Mouse (Mus musculus) retina, adult 2 months (tissue): ENCODE results near the gene Olfr959.

Experiments
- DNase-seq: peaks from one replicate; pipeline ENCODE4 v3.0.0-alpha.2; 2012; ENCODE audit warnings: low read depth, low spot score

Olfr959 gene

DNA sequence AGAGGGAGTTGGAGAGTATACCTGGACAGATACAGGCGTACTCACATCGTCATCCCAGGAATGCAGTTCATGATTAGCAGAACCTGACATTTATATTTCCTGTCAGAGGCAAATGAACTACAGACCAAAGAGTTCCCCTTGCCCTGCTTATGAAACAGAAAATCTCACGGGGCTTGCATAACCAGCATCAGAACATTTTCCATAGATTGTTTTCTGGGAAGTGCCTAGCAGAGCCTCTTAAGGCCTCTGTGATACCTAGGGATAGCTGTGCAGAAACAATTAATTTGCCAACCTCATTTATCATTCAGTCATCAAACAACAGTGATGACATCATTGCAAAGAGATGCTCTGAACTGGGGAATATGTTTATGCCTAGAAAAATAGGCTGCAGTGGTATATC lies at the start of gene Olfr959:
Gene Olfr959 (minus strand): TSS at position 101 of the 400 bp plus-strand sequence.
- no peak for DNase-seq

DNA sequence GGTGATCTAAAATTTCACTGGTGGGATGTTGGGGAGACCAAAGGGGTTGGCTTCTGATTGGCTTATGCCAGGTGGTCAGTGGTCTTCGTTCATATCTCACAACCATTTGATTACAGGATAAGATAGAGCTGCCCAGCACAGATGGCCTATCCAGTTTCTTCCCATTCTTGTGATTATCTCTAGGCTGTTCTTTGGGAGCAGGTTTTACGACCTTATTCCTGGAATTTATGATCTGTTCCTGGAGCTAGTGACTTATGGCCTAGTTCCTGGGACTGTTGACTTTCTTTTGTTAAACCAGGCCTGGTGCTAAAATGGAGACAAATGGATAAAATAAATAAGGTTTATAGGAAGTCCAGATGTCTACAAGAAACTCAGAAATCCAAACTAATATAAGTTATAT lies 49.3 kb upstream of the Olfr959 start:
- DNase-seq, result no peak

DNA sequence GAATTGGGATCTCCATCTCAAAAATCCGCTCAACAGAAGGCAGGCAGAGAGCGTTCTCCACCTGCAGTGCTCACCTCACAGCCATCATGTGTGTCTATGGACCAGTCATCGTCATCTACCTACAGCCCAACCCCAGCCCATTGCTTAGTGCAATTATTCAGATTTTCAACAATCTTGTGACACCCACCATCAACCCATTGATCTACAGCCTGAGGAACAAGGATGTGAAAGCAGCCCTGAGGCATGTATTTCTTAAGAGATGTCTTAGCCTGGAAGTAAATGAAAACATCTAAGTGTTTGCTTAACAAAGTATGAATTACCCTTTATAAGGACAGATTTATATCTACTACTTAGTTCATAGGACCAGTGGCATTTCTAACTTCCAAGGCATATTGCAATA lies 48.4 kb upstream of the Olfr959 start:
- no peak for DNase-seq

DNA sequence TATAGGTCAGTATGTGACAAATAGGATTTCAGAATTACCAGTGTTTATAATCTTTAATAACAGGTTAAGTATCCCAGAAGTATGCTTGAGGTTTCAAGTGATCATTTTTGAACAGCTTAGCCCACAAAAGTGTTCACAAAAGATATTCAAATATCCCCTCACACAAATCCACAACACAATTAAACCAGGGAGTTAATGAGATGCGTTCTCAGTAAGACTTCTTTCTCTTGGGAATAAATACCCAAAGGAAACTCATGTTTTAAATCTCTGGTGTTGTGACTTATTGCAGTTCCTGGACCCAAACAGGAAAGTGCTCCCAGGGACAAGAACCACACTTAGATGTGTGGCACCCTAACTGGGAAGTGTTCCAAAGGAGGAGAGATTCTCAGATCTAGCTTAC lies 45.7 kb upstream of the Olfr959 start, which contains the start of gene Olfr960:
Gene Olfr960 (plus strand): TSS at position 301 of the 400 bp plus-strand sequence.
- no peak for DNase-seq

DNA sequence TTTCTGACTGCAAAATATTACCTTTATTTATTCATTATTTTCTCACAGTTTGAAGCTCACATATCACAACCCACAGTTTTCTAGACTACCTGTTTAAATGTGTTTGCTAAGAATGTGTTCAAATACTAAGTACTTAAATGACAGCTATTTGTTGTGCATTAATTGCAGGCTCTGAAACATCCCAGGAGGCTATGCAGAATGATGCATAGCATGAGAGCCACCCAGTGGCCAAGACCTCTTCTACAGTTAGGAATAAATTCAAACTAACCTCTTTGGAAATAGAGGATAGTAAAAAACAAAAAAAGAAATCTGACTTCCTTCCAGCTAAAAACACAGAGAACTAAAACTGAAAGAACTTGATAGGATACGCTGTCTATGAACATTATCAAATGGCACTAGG lies 36.6 kb upstream of the Olfr959 start:
- peak; percentile 9 for DNase-seq

DNA sequence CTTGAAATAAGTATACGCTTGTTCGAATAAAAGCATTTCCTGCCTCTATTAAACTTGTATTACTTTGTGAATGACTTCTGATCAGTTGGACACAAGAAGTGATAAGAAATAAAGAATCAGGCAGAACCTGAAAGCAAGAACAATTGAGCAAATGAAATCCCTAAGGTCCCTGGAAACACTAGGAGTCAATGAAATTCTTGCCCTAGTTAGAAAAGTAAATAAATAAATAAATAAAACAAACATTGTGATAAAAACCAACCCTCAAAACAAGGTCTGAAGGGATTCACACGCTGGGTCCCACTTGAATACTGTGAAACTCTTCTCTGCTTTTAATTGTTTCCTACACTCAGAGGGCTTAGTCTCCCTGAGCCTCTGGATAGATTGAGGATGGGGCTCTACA lies 35.0 kb upstream of the Olfr959 start, which contains the start of gene Olfr148:
Gene Olfr148 (plus strand): TSS at position 301 of the 400 bp plus-strand sequence.
- no peak for DNase-seq

DNA sequence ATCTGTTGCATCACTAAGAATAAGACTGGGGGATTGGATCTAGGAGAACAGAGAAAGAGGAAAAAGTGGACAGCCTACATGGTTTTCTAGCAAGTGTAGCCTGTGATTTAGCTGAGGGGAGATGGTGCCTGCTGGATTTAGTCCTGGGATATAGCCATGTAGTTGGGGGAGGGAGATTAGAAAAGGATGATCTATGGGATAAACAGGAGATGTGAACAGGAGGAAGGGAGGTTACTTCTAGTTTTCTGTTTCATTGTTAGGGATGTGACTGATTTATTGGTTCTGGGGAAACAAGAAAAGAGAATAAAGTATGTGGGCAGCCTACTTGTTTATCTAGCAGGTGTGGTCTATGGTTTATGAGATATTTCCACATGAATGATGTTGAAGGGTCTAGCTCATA lies 33.1 kb upstream of the Olfr959 start:
- no peak for DNase-seq

DNA sequence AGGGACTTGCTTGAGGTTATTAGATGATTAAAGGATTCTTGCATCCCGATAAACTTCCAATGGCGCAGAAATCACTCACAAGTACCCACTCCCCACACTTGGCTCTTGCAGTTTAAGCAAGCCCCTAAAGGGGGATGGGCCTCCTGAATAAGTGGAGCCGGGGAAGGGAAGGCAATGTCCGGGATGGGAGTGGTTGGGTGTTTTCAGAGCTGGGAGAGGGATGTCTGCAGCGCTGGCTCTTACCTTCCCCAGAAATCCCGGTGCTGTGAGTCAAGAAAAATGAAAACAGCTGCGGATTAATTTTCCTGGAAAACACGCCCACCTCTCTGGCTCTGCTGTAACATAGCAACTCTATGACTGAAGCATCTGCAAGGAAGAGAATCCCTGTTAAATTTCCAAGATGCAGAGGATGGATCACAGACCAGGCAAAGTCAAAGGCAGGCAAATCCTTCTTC lies 28.7 kb upstream of the Olfr959 start, which contains the start of gene AW551984:
Gene AW551984 (minus strand): TSS at position 405 of the 455 bp plus-strand sequence.
- no peak for DNase-seq

DNA sequence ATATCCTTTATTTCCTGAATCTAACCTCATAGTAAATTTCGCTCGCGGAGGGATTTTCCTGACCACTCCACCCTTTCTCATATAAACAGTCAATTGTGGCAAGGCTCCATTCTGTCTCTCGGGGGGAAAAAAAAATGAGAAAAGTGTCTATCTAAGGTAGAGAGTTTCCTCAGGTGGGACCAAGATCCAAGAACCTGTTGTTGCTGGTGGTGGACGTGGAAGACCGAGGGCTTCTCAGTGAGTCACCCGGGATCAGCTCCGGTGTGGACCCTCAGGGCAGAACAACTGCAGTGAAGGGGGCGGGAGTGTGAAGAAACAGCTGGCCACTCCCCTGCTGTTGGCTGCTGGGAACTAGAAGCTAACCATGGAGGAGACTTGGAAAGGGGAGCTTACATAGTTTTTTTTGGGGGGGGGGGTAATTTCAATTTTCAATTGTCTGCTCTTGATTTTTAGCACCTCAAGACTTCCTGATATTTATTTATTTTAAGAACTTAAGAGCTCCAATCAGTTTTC lies 28.0 kb upstream of the Olfr959 start:
- DNase-seq, result no peak

DNA sequence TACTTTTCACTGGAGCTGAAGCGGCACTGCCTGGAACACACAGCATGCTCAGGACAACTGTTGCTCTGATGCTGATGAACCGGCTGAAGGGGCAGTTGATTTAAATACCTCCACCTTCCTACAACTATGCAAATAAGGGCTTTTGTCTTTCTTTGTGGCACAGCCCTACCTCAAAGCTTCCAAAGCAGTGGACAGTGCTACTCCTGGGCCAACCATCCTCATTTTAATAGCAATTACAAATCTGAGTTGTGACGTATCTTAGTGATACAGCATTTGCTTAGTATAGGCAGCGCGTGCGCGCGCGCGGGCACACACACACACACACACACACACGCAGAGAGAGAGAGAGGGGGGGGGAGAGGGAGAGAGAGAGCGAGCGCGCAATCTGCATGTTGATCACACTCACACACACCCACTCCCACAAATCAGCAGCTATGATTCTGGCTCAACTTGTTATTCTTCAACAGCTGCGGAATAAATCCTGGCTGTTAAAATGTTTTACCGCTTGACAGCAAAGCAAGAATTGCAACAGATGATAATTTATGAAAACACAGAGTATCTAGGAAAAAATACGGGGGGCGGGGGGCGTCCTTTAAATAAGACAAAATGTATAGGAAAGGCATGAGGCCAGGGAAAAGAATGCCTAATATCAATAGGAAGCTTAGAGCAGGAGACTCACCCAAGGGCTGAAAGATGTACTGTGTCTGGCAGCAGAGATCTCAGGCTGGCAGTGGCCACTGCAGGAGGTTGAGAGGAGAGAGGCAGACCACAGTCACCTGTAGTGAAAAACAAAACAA lies 27.4 kb upstream of the Olfr959 start:
- DNase-seq, result no peak

DNA sequence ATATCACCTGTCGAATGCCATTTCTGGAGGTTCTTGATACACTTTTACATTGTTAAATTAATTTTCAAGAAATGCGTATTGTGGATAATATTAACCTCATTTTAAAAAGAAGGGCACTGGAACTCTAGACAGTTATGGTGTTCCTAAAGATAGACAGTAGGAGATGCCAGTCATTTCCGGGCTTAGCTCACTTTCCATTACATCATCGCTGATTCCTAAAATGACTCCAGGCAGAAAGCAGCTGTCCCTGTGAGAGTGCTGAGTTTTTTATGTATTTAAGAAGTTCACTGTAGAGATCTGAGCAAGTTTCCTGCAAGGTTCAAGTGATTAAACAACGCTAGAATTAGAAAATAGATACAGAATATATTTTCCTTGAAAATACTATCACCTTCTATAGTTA lies 1.7 kb upstream of the Olfr959 start:
- DNase-seq, result no peak

DNA sequence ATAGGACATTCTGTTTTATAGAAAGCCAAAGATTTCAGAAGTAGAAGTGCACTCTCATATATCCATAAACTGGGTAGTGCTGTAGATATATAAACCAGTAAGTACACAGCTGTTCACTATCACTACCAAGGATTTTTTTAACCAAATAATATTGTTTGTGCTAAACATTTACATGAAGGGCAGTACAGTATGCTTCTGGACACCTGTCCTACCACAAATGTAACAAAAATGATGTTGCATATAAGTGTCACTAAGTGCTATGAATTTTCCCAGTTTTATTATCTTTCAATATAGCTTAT lies 17.1 kb downstream of the Olfr959 start:
- DNase-seq, result no peak

DNA sequence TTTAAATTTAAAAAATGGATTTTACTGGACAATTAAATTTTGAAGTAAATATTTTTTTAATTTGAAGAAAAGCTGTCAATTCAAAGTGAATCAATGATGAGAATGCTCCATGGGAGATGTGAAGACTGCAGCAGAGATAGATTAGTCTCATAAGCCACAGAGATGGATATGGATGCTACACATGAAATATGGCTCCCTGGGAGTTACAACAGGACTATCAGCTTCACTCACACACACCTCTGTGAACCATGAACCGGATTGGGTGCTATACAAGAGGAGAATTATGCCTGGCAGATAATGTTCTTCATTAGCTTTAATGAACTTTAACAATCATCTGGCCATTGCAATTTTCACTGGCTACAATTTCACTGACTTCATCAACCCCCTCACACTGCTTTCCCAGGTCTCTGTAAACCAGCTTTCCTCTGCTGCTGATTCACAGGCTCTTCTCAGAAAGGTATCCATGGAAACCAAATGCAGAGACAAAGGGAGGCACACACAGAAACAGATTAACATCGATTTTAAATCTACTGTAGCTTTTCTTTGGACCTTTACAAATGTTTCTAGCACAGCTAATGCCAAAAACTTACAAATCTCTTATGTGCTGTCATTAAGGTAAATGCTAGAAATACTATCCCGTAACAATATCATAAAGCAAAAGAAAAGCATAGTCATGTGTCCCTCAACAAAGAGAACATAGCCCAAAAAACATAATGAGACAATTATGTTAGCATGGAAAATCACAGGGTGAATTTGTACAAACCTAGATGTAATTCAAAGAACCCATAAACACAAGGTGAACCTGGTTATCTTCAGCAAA lies 17.6 kb downstream of the Olfr959 start:
- DNase-seq, result no peak

DNA sequence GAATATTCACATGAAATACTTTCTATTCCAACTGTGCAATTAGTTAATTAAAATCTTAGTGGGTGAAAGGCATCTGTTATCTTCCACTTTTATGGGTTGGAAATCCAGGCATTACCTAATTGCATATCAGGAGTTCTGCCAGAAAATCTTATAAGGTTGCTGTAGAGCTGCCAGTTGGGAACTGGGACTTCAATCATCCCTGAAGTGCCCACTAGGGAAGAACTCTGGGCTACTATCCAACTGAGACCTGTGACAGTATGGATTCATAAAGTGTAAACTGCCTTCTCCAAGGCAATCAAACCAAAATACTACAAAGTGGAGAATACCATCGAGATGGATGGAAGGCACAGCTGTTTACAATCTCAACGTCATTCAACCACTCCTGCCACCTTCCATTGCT lies 21.4 kb downstream of the Olfr959 start, which contains the start of gene Olfr958:
Gene Olfr958 (minus strand): TSS at position 109 of the 400 bp plus-strand sequence.
- no peak for DNase-seq

DNA sequence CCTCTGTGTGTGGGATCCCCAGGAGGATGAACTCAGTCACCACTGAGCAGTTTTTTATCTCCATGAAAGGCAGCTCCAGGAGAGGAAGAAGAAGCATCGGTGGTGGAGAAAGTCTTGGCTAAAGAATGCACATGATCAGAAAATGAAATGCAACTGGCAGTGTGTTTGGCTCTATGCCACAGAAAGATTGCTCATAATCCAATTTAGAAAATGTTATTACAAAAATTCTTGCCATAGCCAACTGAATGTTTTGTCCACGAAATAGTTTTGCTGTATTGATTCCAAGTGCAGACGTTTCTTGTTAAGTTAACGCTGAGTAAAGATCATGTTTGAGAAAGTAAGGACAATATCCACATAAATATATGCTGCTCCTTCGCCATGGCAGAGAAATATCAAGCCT lies 24.6 kb downstream of the Olfr959 start:
- no peak for DNase-seq

DNA sequence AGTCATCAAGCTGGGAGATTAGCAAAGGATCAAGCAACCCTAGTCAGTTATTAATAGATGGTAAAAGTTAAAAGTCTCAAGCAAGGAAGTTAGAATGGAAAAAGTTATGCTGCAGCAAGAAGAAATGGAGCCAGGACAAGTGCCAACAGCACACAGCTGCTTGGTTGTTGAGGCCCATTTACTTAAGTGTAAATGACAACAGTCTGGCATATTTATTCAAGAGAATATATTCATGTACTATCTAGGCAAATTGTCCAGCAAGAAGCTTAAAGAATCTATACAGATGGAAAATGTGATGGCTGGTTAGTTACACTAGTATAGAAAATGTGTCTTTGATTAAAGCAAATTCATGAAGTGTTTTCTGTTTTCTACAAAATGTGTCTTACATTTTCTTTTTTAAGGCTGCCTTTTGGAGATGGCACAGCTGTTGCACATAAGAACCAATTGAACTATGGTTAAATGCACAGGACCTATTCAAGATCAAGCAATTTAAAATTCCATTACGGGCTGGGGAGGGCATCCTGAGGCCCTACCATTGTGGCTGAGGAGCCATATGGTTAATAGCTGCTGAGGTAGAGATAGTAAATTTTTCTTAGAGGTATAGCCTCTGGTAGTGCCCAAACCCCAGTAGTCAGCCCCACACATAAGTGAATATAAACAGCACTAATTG lies 51.6 kb downstream of the Olfr959 start:
- DNase-seq, result no peak
